Mouse (Mus musculus) C2C12 (cell line): ENCODE results near the gene Ifnar2.

Experiments
- CEBPB ChIP-seq: IDR thresholded peaks from one replicate; pipeline ENCODE4 v1.6.1; 2011; ENCODE audit warnings: low read depth, mild to moderate bottlenecking, control low read depth, moderate library complexity
- CTCF ChIP-seq: IDR thresholded peaks from one replicate; pipeline ENCODE4 v1.5.1; 2011; ENCODE audit not compliant: control insufficient read depth, insufficient read depth, insufficient read length
- FOSL1 ChIP-seq: IDR thresholded peaks from one replicate; pipeline ENCODE4 v1.8.0; 2011; ENCODE audit warnings: mild to moderate bottlenecking, low read length; ENCODE audit not compliant: poor library complexity, insufficient read depth, severe bottlenecking
- MAX ChIP-seq: IDR thresholded peaks from one replicate; pipeline ENCODE4 v1.6.1; 2011; ENCODE audit warnings: mild to moderate bottlenecking, control low read depth
- MYOD1 ChIP-seq: IDR thresholded peaks from one replicate; pipeline ENCODE4 v1.6.1; 2011; ENCODE audit warnings: low read depth; ENCODE audit not compliant: control insufficient read depth, insufficient read length
- MYOG ChIP-seq: IDR thresholded peaks from one replicate; pipeline ENCODE4 v1.6.1; 2011; ENCODE audit not compliant: control insufficient read depth, insufficient read length; ENCODE audit errors: extremely low read depth
- USF1 ChIP-seq: IDR thresholded peaks from one replicate; pipeline ENCODE4 v1.6.1; 2011; ENCODE audit warnings: low read depth, mild to moderate bottlenecking, control low read depth, moderate library complexity

DNA sequence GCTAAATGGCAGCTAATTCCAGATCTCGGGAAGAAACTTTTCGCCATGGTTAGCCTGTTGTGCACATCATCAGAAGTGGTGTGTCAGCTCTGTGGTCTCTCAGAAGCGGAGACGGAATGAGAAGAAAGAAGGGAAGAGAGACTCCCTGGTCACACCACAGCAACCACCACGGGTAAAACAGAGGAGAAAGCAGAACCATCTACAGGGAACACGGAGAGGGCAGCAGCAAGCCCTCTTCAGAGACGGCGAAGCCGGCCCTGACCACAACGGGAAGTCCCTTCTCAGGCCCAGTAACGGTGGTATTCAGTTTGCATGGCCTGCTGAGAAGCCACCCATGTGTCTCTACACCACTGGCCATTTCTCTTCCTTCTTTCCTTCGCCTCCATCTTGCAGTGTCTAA is 17.4 kb upstream of the Ifnar2 start:
- no peak for TF ChIP-seq CTCF
- no peak for TF ChIP-seq USF1
- no peak for TF ChIP-seq CEBPB
- no peak for TF ChIP-seq MYOG
- TF ChIP-seq MYOD1, result no peak
- TF ChIP-seq FOSL1, result no peak
- TF ChIP-seq MAX, result no peak
